Mouse (Mus musculus): ENCODE data around the gene M6pr. TPM values are rescaled to one million over a fixed set of nuclear protein-coding genes. Genes with fewer than 3 reads are reported as not detected.

M6pr gene
- total and polyA plus RNA-seq, 2 experiments, result 46.4 to 104 TPM

- TF ChIP-seq POLR2A (IDR thresholded peaks at IDR 0.05; ENCODE audit: extremely low read depth, insufficient read depth, low read length) (no peak), CTCF (IDR thresholded peaks at IDR 0.05; ENCODE audit: low read depth, low read length) (no peak)
- 93% methylated on average over 1 of the region's 1 CpGs for WGBS
- DNase-seq (ENCODE audit: extremely low read depth, low read depth, low spot score), result no peak
- no peak overlapping the region for H3K27ac ChIP-seq (replicated peaks; ENCODE audit: insufficient read depth, low read depth, low read length)
- no peaks in the 10 kb centered on the region for H3K4me1 ChIP-seq (ENCODE audit: control insufficient read depth, insufficient read depth, low read length)
- H3K9ac ChIP-seq (ENCODE audit: low read depth, low read length), result no peak overlapping the region
- no peaks in the 10 kb centered on the region for H3K27me3 ChIP-seq (ENCODE audit: control insufficient read depth, insufficient read depth, low read length)
- H3K4me3 ChIP-seq (ENCODE audit: insufficient read depth, low read depth, low read length), result no peak overlapping the region
- H3K36me3 ChIP-seq (ENCODE audit: control insufficient read depth, insufficient read depth, low read length), result peaks cover 37% of the 10 kb centered on the region
- H3K79me2 ChIP-seq (ENCODE audit: control insufficient read depth, insufficient read depth, low read length), result no peaks in the 10 kb centered on the region
Measured at GRCm38 (mm10) chr6:122318726-122319125, 10.2 kb downstream of the M6pr start.

- Histone ChIP-seq H3K79me2 (ENCODE audit: control insufficient read depth, insufficient read depth, low read length) (no peaks in the 10 kb centered on the region), H3K27me3 (ENCODE audit: control insufficient read depth, insufficient read depth, low read length) (no peaks in the 10 kb centered on the region), H3K4me3 (ENCODE audit: insufficient read depth, low read depth, low read length) (no peak overlapping the region), H3K4me1 (ENCODE audit: control insufficient read depth, insufficient read depth, low read length) (no peaks in the 10 kb centered on the region), H3K36me3 (ENCODE audit: control insufficient read depth, insufficient read depth, low read length) (no peaks in the 10 kb centered on the region), H3K9ac (ENCODE audit: low read depth, low read length) (no peak overlapping the region), H3K27ac (replicated peaks; ENCODE audit: insufficient read depth, low read depth, low read length) (no peak overlapping the region)
- TF ChIP-seq CTCF (IDR thresholded peaks at IDR 0.05; ENCODE audit: low read depth, low read length), result no peak
- 86% methylated on average over 6 of the region's 6 CpGs for WGBS
- DNase-seq (ENCODE audit: extremely low read depth, low read depth, low spot score), result no peak
Measured at GRCm38 (mm10) chr6:122325361-122325975, 16.9 kb downstream of the M6pr start.

GRCm38 (mm10) chr6:122333081-122333612, 24.6 kb downstream of the M6pr start:
- Histone ChIP-seq H3K27me3 (ENCODE audit: control insufficient read depth, insufficient read depth, low read length) (no peaks in the 10 kb centered on the region), H3K36me3 (ENCODE audit: control insufficient read depth, insufficient read depth, low read length) (no peaks in the 10 kb centered on the region), H3K4me3 (ENCODE audit: insufficient read depth, low read depth, low read length) (no peak overlapping the region), H3K9ac (ENCODE audit: low read depth, low read length) (no peak overlapping the region), H3K79me2 (ENCODE audit: control insufficient read depth, insufficient read depth, low read length) (no peaks in the 10 kb centered on the region), H3K4me1 (ENCODE audit: control insufficient read depth, insufficient read depth, low read length) (no peaks in the 10 kb centered on the region), H3K27ac (replicated peaks; ENCODE audit: insufficient read depth, low read depth, low read length) (no peak overlapping the region)
- no peak for DNase-seq (ENCODE audit: extremely low read depth, low read depth, low spot score)
- TF ChIP-seq POLR2A (IDR thresholded peaks at IDR 0.05; ENCODE audit: extremely low read depth, insufficient read depth, low read length) (no peak), CTCF (IDR thresholded peaks at IDR 0.05; ENCODE audit: low read depth, low read length) (no peak)
- 88% methylated on average over 13 of the region's 13 CpGs for WGBS

- 58% methylated on average over 7 of the region's 7 CpGs for WGBS
- H3K27me3 ChIP-seq (ENCODE audit: control insufficient read depth, insufficient read depth, low read length), result no peaks in the 10 kb centered on the region
- no peaks in the 10 kb centered on the region for H3K36me3 ChIP-seq (ENCODE audit: control insufficient read depth, insufficient read depth, low read length)
- H3K9ac ChIP-seq (ENCODE audit: low read depth, low read length), result no peak overlapping the region
- TF ChIP-seq POLR2A (IDR thresholded peaks at IDR 0.05; ENCODE audit: extremely low read depth, insufficient read depth, low read length) (no peak), CTCF (IDR thresholded peaks at IDR 0.05; ENCODE audit: low read depth, low read length) (no peak)
- no peak for DNase-seq (ENCODE audit: extremely low read depth, low read depth, low spot score)
- no peaks in the 10 kb centered on the region for H3K4me1 ChIP-seq (ENCODE audit: control insufficient read depth, insufficient read depth, low read length)
- no peak overlapping the region for H3K4me3 ChIP-seq (ENCODE audit: insufficient read depth, low read depth, low read length)
- H3K79me2 ChIP-seq (ENCODE audit: control insufficient read depth, insufficient read depth, low read length), result no peaks in the 10 kb centered on the region
- no peak overlapping the region for H3K27ac ChIP-seq (replicated peaks; ENCODE audit: insufficient read depth, low read depth, low read length)
Measured at GRCm38 (mm10) chr6:122334786-122335340, 26.3 kb downstream of the M6pr start.

- WGBS, result 75% methylated on average over 6 of the region's 6 CpGs
- H3K4me3 ChIP-seq (ENCODE audit: insufficient read depth, low read depth, low read length), result no peak overlapping the region
- H3K79me2 ChIP-seq (ENCODE audit: control insufficient read depth, insufficient read depth, low read length), result no peaks in the 10 kb centered on the region
- no peak overlapping the region for H3K9ac ChIP-seq (ENCODE audit: low read depth, low read length)
- peaks cover 5% of the 10 kb centered on the region; the same call in 1 of the 2 replicates for H3K4me1 ChIP-seq (ENCODE audit: control insufficient read depth, insufficient read depth, low read length)
- no peaks in the 10 kb centered on the region for H3K36me3 ChIP-seq (ENCODE audit: control insufficient read depth, insufficient read depth, low read length)
- TF ChIP-seq CTCF (IDR thresholded peaks at IDR 0.05; ENCODE audit: low read depth, low read length) (no peak), POLR2A (IDR thresholded peaks at IDR 0.05; ENCODE audit: extremely low read depth, insufficient read depth, low read length) (no peak)
- no peak for DNase-seq (ENCODE audit: extremely low read depth, low read depth, low spot score)
- H3K27ac ChIP-seq (replicated peaks; ENCODE audit: insufficient read depth, low read depth, low read length), result no peak overlapping the region
- no peaks in the 10 kb centered on the region; the same call in 1 of the 2 replicates for H3K27me3 ChIP-seq (ENCODE audit: control insufficient read depth, insufficient read depth, low read length)
Measured at GRCm38 (mm10) chr6:122337546-122337945, 29.0 kb downstream of the M6pr start.

Data from liver, adult 2 months (tissue).